Mouse (Mus musculus) kidney, adult 2 months (tissue): ENCODE results near the gene Adk. TPM values are rescaled to one million over a fixed set of nuclear protein-coding genes. Genes with fewer than 3 reads are reported as not detected.

ENCODE experiments used
- DNase-seq: peaks from one replicate; pipeline ENCODE4 v3.0.0; 2021
- H3K27ac ChIP-seq: fragments of 200-500 bp; 2 replicates; pipeline ENCODE4 v1.5.1; 2012; ENCODE audit warnings: low read depth, low read length, control low read depth, inconsistent platforms; ENCODE audit not compliant: insufficient read depth
- H3K27me3 ChIP-seq: fragments of 200-500 bp; replicated peaks from 2 replicates; pipeline ENCODE4 v1.6.1; 2012; ENCODE audit warnings: mild to moderate bottlenecking, moderate library complexity, low read length, inconsistent platforms; ENCODE audit not compliant: control insufficient read depth, insufficient read depth
- H3K36me3 ChIP-seq: fragments of 200-500 bp; 2 replicates; pipeline ENCODE4 v1.6.1; 2012; ENCODE audit warnings: mild to moderate bottlenecking, moderate library complexity, low read length, inconsistent platforms; ENCODE audit not compliant: control insufficient read depth, insufficient read depth
- H3K4me1 ChIP-seq: fragments of 200-500 bp; 2 replicates; pipeline ENCODE4 v1.6.1; 2011; ENCODE audit warnings: low read length; ENCODE audit not compliant: control insufficient read depth, insufficient read depth
- H3K4me3 ChIP-seq: fragments of 200-500 bp; 2 replicates; pipeline ENCODE4 v1.5.1; 2011; ENCODE audit warnings: mild to moderate bottlenecking, low read depth, low read length, control low read depth; ENCODE audit not compliant: insufficient read depth
- CTCF ChIP-seq: fragments of 200-500 bp; conservative IDR thresholded peaks from 2 replicates; pipeline ENCODE4 v1.5.1; 2011; ENCODE audit warnings: low read depth, mild to moderate bottlenecking, control low read depth, low read length, moderate library complexity, mixed read lengths; ENCODE audit not compliant: insufficient read depth, insufficient read length
- POLR2A ChIP-seq: fragments of 200-500 bp; IDR thresholded peaks from one replicate; pipeline ENCODE4 v1.6.1; 2011; ENCODE audit warnings: low read depth, low read length, control low read depth
- WGBS: fragments of 180-500 bp; shearing (Covaris S2); methylation state at CpG from one replicate; pipeline ENCODE4 v1.1.7; 2018; 5-methylcytosine and 5-hydroxymethylcytosine counted together
- polyA plus RNA-seq: library from polyadenylated mRNA; depleted of rRNA; stranded (reverse); fragments of >200 nt; gene quantifications from 2 replicates; pipeline ENCODE4 v1.2.3, GENCODE M21; 2012

Adk gene
- polyA plus RNA-seq, 1 experiment: 121 TPM

GRCm38 (mm10) chr14:21100876-21101275, 48.5 kb downstream of the Adk start:
- H3K4me1 ChIP-seq: peaks cover 3% of the 10 kb centered on the region; the same call in 1 of the 2 replicates
- no peaks in the 10 kb centered on the region; the same call in 1 of the 2 replicates for H3K36me3 ChIP-seq
- 83% methylated on average over 2 of the region's 2 CpGs for WGBS
- no peak overlapping the region for H3K27ac ChIP-seq
- H3K4me3 ChIP-seq: no peak overlapping the region
- DNase-seq: no peak
- H3K27me3 ChIP-seq: no peaks in the 10 kb centered on the region
- no peak for TF ChIP-seq POLR2A
- TF ChIP-seq CTCF: no peak

- DNase-seq: peak; percentile 28
- Histone ChIP-seq H3K4me3 (no peak overlapping the region), H3K27ac (no peak overlapping the region), H3K27me3 (no peaks in the 10 kb centered on the region), H3K36me3 (no peaks in the 10 kb centered on the region; the same call in 1 of the 2 replicates), H3K4me1 (peaks cover 4% of the 10 kb centered on the region; the same call in 1 of the 2 replicates)
- TF ChIP-seq CTCF: no peak
- no peak for TF ChIP-seq POLR2A
- 61% methylated on average over 7 of the region's 7 CpGs for WGBS
These were observed 49.2 kb downstream of the Adk start for GRCm38 (mm10) chr14:21101562-21101961.

DNA sequence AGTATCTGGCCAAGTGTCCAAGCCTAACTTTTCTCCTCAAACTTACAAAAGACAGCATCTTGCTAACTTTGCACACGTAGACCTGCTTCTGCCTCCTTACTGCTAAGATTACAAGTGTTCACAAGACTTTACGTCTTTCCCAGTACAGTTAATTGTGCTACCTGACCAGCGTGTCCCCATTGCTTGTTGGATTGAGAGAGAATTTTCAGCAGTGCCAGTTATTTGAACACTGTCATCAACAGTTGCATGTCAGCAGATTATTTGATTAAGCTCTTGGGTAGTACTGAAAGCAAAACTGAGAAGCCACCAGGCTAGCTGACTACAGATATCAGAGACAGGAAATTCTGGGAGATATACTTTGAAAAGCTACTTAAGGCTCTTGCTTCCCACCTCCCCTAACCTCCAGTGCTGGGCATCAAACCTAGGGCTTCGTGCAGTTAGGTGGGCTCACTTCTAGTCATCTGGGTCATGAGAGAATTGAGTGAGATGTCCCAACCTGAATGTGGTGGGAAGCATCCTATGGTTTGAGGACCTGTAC, 50.4 kb downstream of the Adk start:
- peaks cover 9% of the 10 kb centered on the region for H3K4me1 ChIP-seq
- WGBS: 95% methylated on average over 4 of the region's 4 CpGs
- no peak overlapping the region for H3K27ac ChIP-seq
- no peaks in the 10 kb centered on the region; the same call in 1 of the 2 replicates for H3K36me3 ChIP-seq
- no peak overlapping the region for H3K4me3 ChIP-seq
- no peaks in the 10 kb centered on the region for H3K27me3 ChIP-seq
- TF ChIP-seq CTCF (no peak), POLR2A (no peak)
- no peak for DNase-seq

- H3K27ac ChIP-seq: no peak overlapping the region
- no peak overlapping the region for H3K4me3 ChIP-seq
- peaks cover 11% of the 10 kb centered on the region for H3K4me1 ChIP-seq
- no peaks in the 10 kb centered on the region; the same call in 1 of the 2 replicates for H3K36me3 ChIP-seq
- no peaks in the 10 kb centered on the region for H3K27me3 ChIP-seq
- TF ChIP-seq POLR2A (no peak), CTCF (no peak)
- no peak for DNase-seq
These were observed 52.7 kb downstream of the Adk start for GRCm38 (mm10) chr14:21105049-21105448.

DNA sequence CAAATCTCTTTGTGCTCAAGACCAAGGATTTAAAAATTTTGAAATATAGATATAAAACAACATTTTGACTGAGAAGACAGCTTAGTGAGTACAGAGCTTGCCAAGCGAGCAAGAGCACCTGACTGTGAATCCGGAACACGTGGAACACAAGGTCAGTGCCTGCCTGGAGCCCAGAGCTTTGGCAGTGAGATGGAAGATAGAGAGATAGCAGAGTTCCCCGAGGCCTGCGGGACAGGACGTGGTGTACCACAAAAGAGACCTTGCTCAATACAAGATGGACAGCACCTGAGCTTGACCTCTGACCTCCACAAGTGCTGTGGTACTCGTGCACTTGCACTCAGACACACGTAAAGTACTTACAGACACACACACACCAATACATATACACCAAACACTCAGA, 54.2 kb downstream of the Adk start:
- peak; percentile 76 for DNase-seq
- Histone ChIP-seq H3K4me3 (no peak overlapping the region), H3K27me3 (no peaks in the 10 kb centered on the region), H3K4me1 (peaks cover 11% of the 10 kb centered on the region), H3K36me3 (no peaks in the 10 kb centered on the region; the same call in 1 of the 2 replicates), H3K27ac (no peak overlapping the region)
- WGBS: 50% methylated on average over 8 of the region's 8 CpGs
- no peak for TF ChIP-seq CTCF
- no peak for TF ChIP-seq POLR2A

DNA sequence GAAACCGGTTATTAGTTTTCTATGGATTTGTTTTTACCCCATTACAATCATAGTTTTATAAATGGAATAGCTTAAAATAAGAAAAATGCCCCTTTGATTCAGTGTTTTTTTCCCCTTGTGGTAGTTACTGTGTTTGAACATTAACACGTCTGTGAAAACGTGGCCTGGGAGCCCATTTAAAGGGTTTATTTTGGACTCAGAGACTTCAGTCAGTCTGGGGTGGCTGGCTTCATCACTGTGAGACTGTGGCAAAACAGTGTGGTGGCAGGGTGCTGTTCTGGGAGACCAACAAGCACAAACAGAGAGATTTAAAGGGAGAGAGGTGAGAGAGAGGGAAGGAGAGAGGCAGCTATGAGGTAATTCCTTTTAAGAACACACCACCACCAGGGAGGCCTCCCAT, 55.2 kb downstream of the Adk start:
- Histone ChIP-seq H3K27ac (peak overlapping the region; percentile 1; the same call in 1 of the 2 replicates), H3K36me3 (no peaks in the 10 kb centered on the region), H3K4me3 (no peak overlapping the region), H3K27me3 (no peaks in the 10 kb centered on the region), H3K4me1 (peaks cover 11% of the 10 kb centered on the region)
- WGBS: 49% methylated on average over 3 of the region's 3 CpGs
- DNase-seq: peak; percentile 69
- TF ChIP-seq POLR2A (no peak), CTCF (no peak)

DNA sequence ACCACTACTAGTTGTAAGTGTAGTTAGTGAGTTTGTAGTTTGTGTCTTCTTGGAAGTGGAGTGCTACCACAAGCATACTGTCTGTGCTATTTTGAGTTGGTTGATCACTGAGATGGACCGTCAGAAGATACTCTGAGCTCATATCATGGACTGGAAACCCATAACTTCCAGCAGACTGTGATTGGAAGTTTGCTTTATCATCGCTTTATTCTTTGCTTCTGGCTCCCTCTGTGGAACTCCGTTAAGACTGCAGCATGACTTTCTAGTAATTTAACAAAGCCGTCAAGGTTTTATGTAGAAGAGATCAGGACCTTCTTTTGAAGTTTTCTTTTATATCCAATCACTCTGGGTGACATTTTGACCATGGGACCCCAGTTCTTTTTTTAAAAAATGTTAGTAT, 58.1 kb downstream of the Adk start:
- H3K4me1 ChIP-seq: peaks cover 8% of the 10 kb centered on the region
- no peaks in the 10 kb centered on the region for H3K27me3 ChIP-seq
- TF ChIP-seq POLR2A (no peak), CTCF (no peak)
- 42% methylated on average over 4 of the region's 4 CpGs for WGBS
- H3K27ac ChIP-seq: no peak overlapping the region
- DNase-seq: no peak
- H3K36me3 ChIP-seq: no peaks in the 10 kb centered on the region
- no peak overlapping the region for H3K4me3 ChIP-seq
